Mouse (Mus musculus): ENCODE results near the gene Pxn.

DNA sequence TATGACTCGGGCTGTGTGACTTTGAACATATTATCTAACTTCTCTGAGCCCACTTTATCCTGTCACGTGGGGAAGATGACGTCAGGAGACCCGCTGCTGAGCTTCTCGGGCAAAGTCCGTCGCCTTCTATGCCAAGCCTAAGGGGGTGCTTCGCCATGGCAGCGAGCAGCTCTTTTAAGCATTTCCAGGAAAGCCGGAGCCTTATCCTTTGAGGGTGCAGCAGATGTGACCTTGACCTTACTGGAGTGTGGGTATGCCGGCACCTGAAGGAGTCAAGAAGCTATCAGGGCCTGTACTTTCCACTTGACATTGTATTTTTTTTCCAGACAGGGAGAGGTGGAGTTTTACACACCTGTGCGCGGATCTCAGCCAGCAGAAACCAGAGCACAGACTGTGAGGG is 47.6 kb upstream of the Pxn start:
- no peak for TF ChIP-seq CTCF (IDR thresholded peaks at IDR 0.05; ENCODE audit: low read depth)
- TF ChIP-seq EP300 (IDR thresholded peaks at IDR 0.05; ENCODE audit: low read depth): no peak
